Mouse (Mus musculus) bone marrow, adult 2 months (tissue): Measurements from ENCODE around the gene Tsc1. TPM values are rescaled to one million over a fixed set of nuclear protein-coding genes. Genes with fewer than 3 reads are reported as not detected.

ENCODE experiments used
- H3K27ac ChIP-seq: fragments of 200-500 bp; 2 replicates; pipeline ENCODE4 v1.5.1; 2012; ENCODE audit warnings: low read depth, mild to moderate bottlenecking, control low read depth, inconsistent platforms, low read length; ENCODE audit not compliant: control insufficient read depth, poor library complexity, insufficient read depth
- H3K4me1 ChIP-seq: fragments of 200-500 bp; 2 replicates; pipeline ENCODE4 v1.6.1; 2011; ENCODE audit warnings: low read length; ENCODE audit not compliant: control insufficient read depth, insufficient read depth
- H3K4me3 ChIP-seq: fragments of 200-500 bp; replicated peaks from 2 replicates; pipeline ENCODE3; 2011; ENCODE audit warnings: mild to moderate bottlenecking, low read depth, low read length, control low read depth; ENCODE audit not compliant: control insufficient read depth
- CTCF ChIP-seq: fragments of 200-500 bp; IDR thresholded peaks from 2 replicates; pipeline ENCODE4 v1.5.1; 2011; ENCODE audit warnings: low read length, control low read depth; ENCODE audit not compliant: control insufficient read depth, insufficient read depth
- POLR2A ChIP-seq: fragments of 200-500 bp; IDR thresholded peaks from 2 replicates; pipeline ENCODE4 v1.6.1; 2011; ENCODE audit warnings: low read depth, mild to moderate bottlenecking, control low read depth, low read length, borderline replicate concordance; ENCODE audit not compliant: control insufficient read depth
- WGBS: fragments of 180-500 bp; shearing (Covaris S2); methylation state at CpG from one replicate; pipeline ENCODE4 v1.1.7; 2018; 5-methylcytosine and 5-hydroxymethylcytosine counted together
- polyA plus RNA-seq: library from polyadenylated mRNA; stranded (reverse); fragments of >200 nt; gene quantifications from 2 replicates; pipeline ENCODE4 v1.2.4, GENCODE M21; 2011; ENCODE audit warnings: low replicate concordance; ENCODE audit not compliant: missing spikeins, insufficient read depth, insufficient read length

The Tsc1 gene
- polyA plus RNA-seq, 1 experiment = 12.5 TPM

DNA sequence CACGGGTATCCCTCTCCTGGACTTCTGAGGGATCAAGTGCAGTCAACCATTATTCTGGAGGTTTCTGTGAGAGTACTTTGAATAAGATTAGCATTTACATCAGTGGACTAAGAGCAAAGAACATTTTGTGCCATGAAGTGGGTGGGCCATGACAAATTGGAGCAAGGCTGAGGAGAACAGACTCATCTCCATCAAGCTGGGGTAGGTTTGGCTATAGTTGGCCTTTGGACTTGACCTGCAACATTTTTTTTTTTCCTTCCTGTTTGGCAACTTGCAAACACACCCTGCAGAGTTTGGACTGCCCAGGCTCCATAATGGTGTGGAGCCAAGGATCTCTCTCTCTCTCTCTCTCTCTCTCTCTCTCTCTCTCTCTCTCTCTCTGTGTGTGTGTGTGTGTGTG is 8.4 kb upstream of the Tsc1 start:
- WGBS = 74% methylated on average over 1 of the region's 1 CpGs
- H3K4me1 ChIP-seq = no peaks in the 10 kb centered on the region
- no peak overlapping the region for H3K4me3 ChIP-seq
- no peak for TF ChIP-seq POLR2A
- no peak for TF ChIP-seq CTCF
- H3K27ac ChIP-seq = no peak overlapping the region

DNA sequence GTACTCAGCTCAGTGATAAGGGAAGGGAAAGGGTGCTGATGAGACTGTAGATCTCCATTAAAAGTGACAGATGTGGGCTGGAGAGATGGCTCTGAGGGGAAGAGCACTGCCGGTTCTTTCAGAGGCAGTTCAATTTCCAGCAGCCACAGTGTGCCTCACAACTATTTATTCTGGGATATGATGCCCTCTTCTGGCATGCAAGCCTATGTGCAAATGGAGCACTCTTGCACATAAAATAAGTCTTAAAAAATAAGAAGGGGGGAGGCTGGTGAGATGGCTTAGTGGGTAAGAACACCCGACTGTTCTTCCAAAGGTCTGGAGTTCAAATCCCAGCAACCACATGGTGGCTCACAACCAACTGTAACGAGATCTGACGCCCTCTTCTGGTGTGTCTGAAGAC is 7.9 kb upstream of the Tsc1 start:
- Histone ChIP-seq H3K4me1 (no peaks in the 10 kb centered on the region), H3K4me3 (no peak overlapping the region), H3K27ac (no peak overlapping the region)
- 10% methylated on average over 4 of the region's 4 CpGs for WGBS
- no peak for TF ChIP-seq POLR2A
- TF ChIP-seq CTCF = no peak

DNA sequence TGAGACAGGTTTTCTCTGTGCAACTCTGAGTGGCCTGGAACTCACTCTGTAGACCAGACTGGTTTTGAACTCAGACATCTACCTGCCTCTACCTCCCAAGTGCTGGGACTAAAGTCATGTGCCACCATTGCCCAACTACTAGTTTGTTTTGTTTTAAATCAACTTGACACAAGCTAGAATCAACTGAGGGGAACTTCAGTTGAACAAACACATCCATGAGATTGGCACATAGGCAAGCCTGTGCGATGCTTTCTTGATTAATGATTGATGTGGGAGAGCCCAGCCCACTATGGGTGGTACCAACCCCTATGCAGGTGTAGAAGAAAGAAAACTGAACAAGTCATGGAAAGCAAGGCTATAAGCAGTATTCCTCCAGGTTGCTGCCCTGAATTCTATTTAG is 5.8 kb upstream of the Tsc1 start:
- Histone ChIP-seq H3K4me1 (no peaks in the 10 kb centered on the region; the same call in 1 of the 2 replicates), H3K4me3 (no peak overlapping the region), H3K27ac (no peak overlapping the region)
- 65% methylated on average over 1 of the region's 1 CpGs for WGBS
- no peak for TF ChIP-seq POLR2A
- TF ChIP-seq CTCF = no peak

DNA sequence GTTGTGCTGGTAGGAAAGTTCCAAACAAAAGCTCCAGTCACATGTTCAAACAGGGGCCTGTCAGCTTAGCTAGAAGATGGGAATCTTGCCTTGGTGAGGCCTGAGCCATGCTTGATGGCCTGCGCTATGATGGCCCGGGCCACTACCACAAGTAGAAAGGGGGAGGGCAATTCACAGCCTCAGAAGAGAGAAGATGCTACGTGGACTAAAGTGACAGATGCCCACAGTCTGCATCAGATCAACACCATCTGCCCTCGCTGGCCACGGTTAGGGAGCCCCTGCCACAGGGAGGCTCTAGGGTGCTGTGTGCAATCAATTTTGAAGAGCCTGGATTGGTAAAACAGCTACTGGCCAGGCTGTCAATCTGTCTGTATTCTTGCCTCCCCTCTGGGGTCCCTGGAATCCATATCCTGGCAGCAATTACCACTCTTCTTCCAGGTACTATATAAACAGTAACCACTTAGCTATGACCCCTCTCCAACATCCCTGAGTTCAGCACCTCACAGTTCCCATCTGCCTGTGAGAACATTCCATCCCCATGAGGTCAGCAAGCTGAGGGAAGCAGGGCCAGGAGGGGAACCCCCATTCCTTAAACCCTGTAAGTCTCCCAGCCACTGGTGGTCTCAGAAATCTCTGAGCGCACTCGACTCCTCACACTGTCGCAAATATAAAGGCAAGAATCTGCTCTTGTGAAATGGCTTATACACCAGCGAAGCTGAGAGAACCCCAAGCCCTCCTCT is 3.8 kb upstream of the Tsc1 start:
- no peak overlapping the region for H3K27ac ChIP-seq
- peaks cover 2% of the 10 kb centered on the region; the same call in 1 of the 2 replicates for H3K4me1 ChIP-seq
- TF ChIP-seq CTCF = no peak
- TF ChIP-seq POLR2A = no peak
- no peak overlapping the region for H3K4me3 ChIP-seq
- 81% methylated on average over 9 of the region's 9 CpGs for WGBS

DNA sequence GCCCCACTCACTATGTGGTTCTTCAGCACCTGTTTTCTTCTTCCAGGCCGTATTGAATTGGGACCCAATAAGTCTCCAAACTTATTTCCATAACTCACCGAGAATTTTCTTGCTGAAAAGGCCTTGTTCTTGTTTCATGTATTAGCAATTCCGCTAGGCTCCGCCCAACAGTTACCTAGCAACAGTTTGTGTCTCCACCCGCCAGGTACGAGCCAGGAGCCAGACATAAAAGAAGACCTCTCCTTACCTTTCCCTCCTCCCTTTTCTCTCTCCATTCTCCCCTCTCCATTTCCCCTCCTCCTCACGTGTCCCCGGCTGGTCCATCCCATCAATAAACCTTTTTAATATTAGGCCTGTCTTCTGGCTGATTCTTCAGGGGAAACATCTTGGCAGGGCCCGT is 2.7 kb upstream of the Tsc1 start:
- TF ChIP-seq POLR2A (no peak), CTCF (no peak)
- 60% methylated on average over 9 of the region's 9 CpGs for WGBS
- H3K27ac ChIP-seq = no peak overlapping the region
- peaks cover 2% of the 10 kb centered on the region; the same call in 1 of the 2 replicates for H3K4me1 ChIP-seq
- no peak overlapping the region for H3K4me3 ChIP-seq

DNA sequence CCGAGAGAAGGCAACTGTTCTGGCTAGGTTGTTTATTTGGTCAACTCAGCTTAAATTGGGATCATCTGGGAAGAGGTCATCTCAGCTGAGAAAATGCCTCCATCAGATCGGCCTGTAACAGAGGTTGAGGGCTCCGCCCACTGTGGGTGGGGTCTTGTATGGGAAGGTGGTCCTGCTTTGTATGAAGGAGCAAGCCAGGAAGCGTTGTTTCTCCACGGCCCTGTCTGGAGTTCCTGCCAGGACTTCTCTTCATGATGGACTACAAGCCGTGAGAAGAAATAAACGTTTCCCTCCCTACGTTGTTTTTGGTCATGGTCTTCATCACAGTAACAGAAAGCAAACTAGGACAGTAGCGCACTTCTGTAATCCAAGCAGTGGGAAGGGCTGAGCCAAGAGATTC is 2.1 kb upstream of the Tsc1 start:
- no peak overlapping the region for H3K4me3 ChIP-seq
- WGBS = 42% methylated on average over 9 of the region's 9 CpGs
- TF ChIP-seq POLR2A = no peak
- no peak for TF ChIP-seq CTCF
- peaks cover 2% of the 10 kb centered on the region; the same call in 1 of the 2 replicates for H3K4me1 ChIP-seq
- H3K27ac ChIP-seq = no peak overlapping the region

DNA sequence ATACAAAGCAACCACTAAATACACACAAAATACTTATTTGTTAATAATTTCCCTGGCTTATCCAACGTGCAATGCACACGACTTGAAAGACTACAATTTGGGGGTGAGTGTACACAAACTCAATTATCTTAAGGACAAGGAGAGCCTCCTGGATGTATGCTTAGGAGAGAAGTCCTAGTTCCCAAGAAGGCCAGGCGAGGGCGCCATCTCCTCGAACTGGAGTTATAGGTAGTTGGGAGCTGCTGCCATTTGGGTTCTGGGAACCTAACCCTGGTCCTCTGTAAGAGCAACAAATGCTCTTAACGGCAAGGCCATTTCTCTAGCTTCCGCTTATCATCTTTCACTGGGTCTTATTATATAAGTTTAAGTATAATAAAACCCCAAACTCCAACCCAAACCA is 1.2 kb upstream of the Tsc1 start:
- Histone ChIP-seq H3K4me1 (peaks cover 2% of the 10 kb centered on the region; the same call in 1 of the 2 replicates), H3K4me3 (no peak overlapping the region), H3K27ac (no peak overlapping the region)
- TF ChIP-seq CTCF (peak; percentile 51), POLR2A (no peak)
- WGBS = 71% methylated on average over 7 of the region's 7 CpGs

DNA sequence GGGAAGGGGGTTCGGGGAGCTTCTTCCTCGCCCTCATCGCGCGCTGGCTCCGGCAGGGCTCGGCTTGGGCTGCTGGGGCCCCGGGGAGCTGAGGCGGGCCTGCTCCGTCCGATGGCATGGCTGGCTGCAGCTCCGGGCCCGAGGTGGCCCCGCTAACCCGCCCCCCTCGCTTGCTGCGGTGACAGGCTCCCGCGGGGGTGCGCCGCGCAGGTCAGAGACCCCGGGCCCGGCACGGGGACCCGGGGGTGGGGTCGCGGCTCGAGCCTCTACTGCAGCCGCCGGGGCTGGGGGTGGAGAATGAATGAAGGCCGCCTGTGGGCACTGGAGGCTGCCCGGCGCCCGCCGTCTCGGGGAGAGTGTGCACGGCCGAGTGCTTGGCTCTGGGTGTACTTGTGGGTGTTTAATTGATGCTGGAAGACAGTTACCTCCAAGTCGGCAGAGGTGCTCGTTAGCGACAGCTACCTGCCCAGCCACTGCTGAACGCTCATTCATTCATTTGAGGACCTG is 460 bp downstream of the Tsc1 start:
- peaks cover 2% of the 10 kb centered on the region; the same call in 1 of the 2 replicates for H3K4me1 ChIP-seq
- H3K4me3 ChIP-seq = peak overlapping the region; percentile 88
- TF ChIP-seq CTCF (no peak), POLR2A (no peak)
- WGBS = under 1% methylated on average over 43 of the region's 43 CpGs
- H3K27ac ChIP-seq = peak overlapping the region; percentile 53; the same call in 1 of the 2 replicates

DNA sequence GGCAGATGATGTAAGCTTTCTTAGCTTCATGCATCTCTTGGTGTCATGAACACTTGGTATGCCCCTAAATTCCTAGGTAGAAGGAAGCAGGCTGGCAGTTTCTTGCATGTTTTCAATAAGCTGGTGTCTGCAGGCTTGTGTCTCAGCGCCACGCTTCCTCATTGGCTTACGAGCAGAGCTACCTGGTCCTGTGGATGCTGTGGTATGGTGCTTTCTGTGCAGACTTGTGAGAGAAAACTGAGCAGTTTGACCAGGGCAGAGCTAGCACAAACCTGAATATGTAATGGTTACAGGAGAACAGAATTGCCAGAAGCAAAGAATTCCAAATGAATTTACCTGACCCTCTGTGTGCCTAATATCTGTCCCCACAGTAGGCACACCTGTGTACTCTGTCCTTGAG is 2.1 kb downstream of the Tsc1 start:
- TF ChIP-seq CTCF (no peak), POLR2A (no peak)
- peaks cover 2% of the 10 kb centered on the region; the same call in 1 of the 2 replicates for H3K4me1 ChIP-seq
- 88% methylated on average over 3 of the region's 3 CpGs for WGBS
- no peak overlapping the region for H3K4me3 ChIP-seq
- H3K27ac ChIP-seq = no peak overlapping the region
